Mouse (Mus musculus) adrenal gland, postnatal 10 days (tissue): ENCODE measurements around the gene Rad54l2. TPM values are rescaled to one million over a fixed set of nuclear protein-coding genes. Genes with fewer than 3 reads are reported as not detected.
A peak's percentile ranks its signal among the peaks of the same experiment; 100 is the strongest.

ENCODE experiments used
- DNase-seq: peaks from one replicate; pipeline ENCODE4 v3.0.0; 2021; ENCODE audit warnings: mixed read lengths
- total RNA-seq, 2 experiments: library from RNA; stranded (reverse); gene quantifications; 2 replicates each; pipeline ENCODE4 v1.2.3; 2021

Rad54l2 gene
- total RNA-seq, 2 experiments from 2014 or later: 19.6 to 22.2 TPM

- no peak for DNase-seq
Measured at GRCm38 (mm10) chr9:106752135-106752534, 36.9 kb downstream of the Rad54l2 start.

- DNase-seq: no peak
Measured at GRCm38 (mm10) chr9:106739962-106740361, 49.0 kb downstream of the Rad54l2 start.

GRCm38 (mm10) chr9:106739056-106739455 lies 49.9 kb downstream of the Rad54l2 start:
- DNase-seq: peak; percentile 24

- DNase-seq: no peak
Measured at GRCm38 (mm10) chr9:106738199-106738985, 50.6 kb downstream of the Rad54l2 start.

- DNase-seq: no peak
Measured at GRCm38 (mm10) chr9:106733690-106734089, 55.3 kb downstream of the Rad54l2 start.

- no peak for DNase-seq
Measured at GRCm38 (mm10) chr9:106729416-106729815, 59.6 kb downstream of the Rad54l2 start.

GRCm38 (mm10) chr9:106726891-106727290 lies 62.1 kb downstream of the Rad54l2 start:
- DNase-seq: no peak

GRCm38 (mm10) chr9:106725435-106725834 lies 63.6 kb downstream of the Rad54l2 start:
- DNase-seq: no peak

- DNase-seq: peak; percentile 33
Measured at GRCm38 (mm10) chr9:106724864-106725263, 64.1 kb downstream of the Rad54l2 start.

- DNase-seq: no peak
Measured at GRCm38 (mm10) chr9:106716729-106717128, 72.3 kb downstream of the Rad54l2 start.

GRCm38 (mm10) chr9:106716232-106716631 lies 72.8 kb downstream of the Rad54l2 start:
- DNase-seq: peak; percentile 43

- DNase-seq: no peak
Measured at GRCm38 (mm10) chr9:106712470-106712869, 76.5 kb downstream of the Rad54l2 start.

- no peak for DNase-seq
Measured at GRCm38 (mm10) chr9:106692973-106693481, 96.0 kb downstream of the Rad54l2 start.

GRCm38 (mm10) chr9:106688834-106689233 lies 100.2 kb downstream of the Rad54l2 start:
- DNase-seq: no peak

- peak; percentile 84 for DNase-seq
Measured at GRCm38 (mm10) chr9:106686983-106687650, 101.9 kb downstream of the Rad54l2 start.

GRCm38 (mm10) chr9:106685249-106686101 lies 103.5 kb downstream of the Rad54l2 start, which contains the start of gene Tex264:
Gene Tex264 (minus strand): TSS chr9:106685927.
- DNase-seq: peak; percentile 91

- no peak for DNase-seq
Measured at GRCm38 (mm10) chr9:106684918-106685248, 104.1 kb downstream of the Rad54l2 start.

- DNase-seq: no peak
Measured at GRCm38 (mm10) chr9:106684093-106684872, 104.7 kb downstream of the Rad54l2 start.

- peak; percentile 35 for DNase-seq
Measured at GRCm38 (mm10) chr9:106681026-106681425, 108.0 kb downstream of the Rad54l2 start.

- DNase-seq: peak; percentile 25
Measured at GRCm38 (mm10) chr9:106678242-106678641, 110.8 kb downstream of the Rad54l2 start.

- DNase-seq: no peak
Measured at GRCm38 (mm10) chr9:106677702-106678101, 111.3 kb downstream of the Rad54l2 start.

- DNase-seq: no peak
Measured at GRCm38 (mm10) chr9:106676571-106676970, 112.4 kb downstream of the Rad54l2 start.
